Mouse (Mus musculus) limb, embryonic 11.5 days (tissue): Measurements from ENCODE around the gene Mcmbp. TPM values are rescaled to one million over a fixed set of nuclear protein-coding genes. Genes with fewer than 3 reads are reported as not detected.

Experiments
- ATAC-seq: fragments of 200-750 bp; cut with Nextera tagmentation; 2 replicates; pipeline ENCODE4 v1.8.0; 2017; ENCODE audit warnings: low read depth; ENCODE audit not compliant: insufficient number of reproducible peaks, low FRiP score, low TSS enrichment
- DNase-seq: peaks from one replicate; pipeline ENCODE4 v3.0.0-alpha.2; 2015; ENCODE audit warnings: low spot score
- H3K27ac ChIP-seq: fragments of 300-500 bp; sonication (generic); replicated peaks from 2 replicates; pipeline ENCODE4 v1.5.1; 2014; ENCODE audit warnings: low read depth, mild to moderate bottlenecking, low read length
- H3K27me3 ChIP-seq: fragments of 300-500 bp; sonication (generic); 2 replicates; pipeline ENCODE4 v1.6.1; 2014; ENCODE audit warnings: mild to moderate bottlenecking, low read length, mixed read lengths; ENCODE audit not compliant: control insufficient read depth, insufficient read depth
- H3K36me3 ChIP-seq: fragments of 300-500 bp; sonication (generic); 2 replicates; pipeline ENCODE4 v1.6.1; 2014; ENCODE audit warnings: mild to moderate bottlenecking, low read length, moderate library complexity, mixed read lengths; ENCODE audit not compliant: control insufficient read depth, insufficient read depth
- H3K4me1 ChIP-seq: fragments of 300-500 bp; sonication (generic); 2 replicates; pipeline ENCODE4 v1.6.1; 2014; ENCODE audit warnings: low read length, mixed read lengths; ENCODE audit not compliant: control insufficient read depth, insufficient read depth
- H3K4me2 ChIP-seq: fragments of 300-500 bp; sonication (generic); 2 replicates; pipeline ENCODE4 v1.6.1; 2014; ENCODE audit warnings: low read depth, mild to moderate bottlenecking, moderate library complexity; ENCODE audit not compliant: severe bottlenecking
- H3K4me3 ChIP-seq: fragments of 300-500 bp; sonication (generic); 2 replicates; pipeline ENCODE4 v1.5.1; 2014; ENCODE audit warnings: low read depth, low read length
- H3K9ac ChIP-seq: fragments of 300-500 bp; sonication (generic); 2 replicates; pipeline ENCODE4 v1.6.1; 2014; ENCODE audit warnings: mild to moderate bottlenecking, low read length
- H3K9me3 ChIP-seq: fragments of 300-500 bp; sonication (generic); 2 replicates; pipeline ENCODE4 v1.6.1; 2016; ENCODE audit warnings: low read length; ENCODE audit not compliant: control insufficient read depth
- whole genome bisulfite sequencing: fragments of 180-500 bp; shearing (Covaris S2); extraction: QIAGEN DNeasy Blood & Tissue Kit; methylation state at CpG from one replicate; pipeline ENCODE4 v1.1.7; 2014; 5-methylcytosine and 5-hydroxymethylcytosine counted together
- polyA plus RNA-seq: library from polyadenylated mRNA; unstranded; fragments of >200 nt; fragmentation: Nextera tagmentation; extraction: Ambion mirVana; gene quantifications from 2 replicates; pipeline ENCODE4 v1.2.1, GENCODE M21; 2014

Gene Mcmbp
- polyA plus RNA-seq, 1 experiment from 2014 or later: 82.6 TPM

- 89% methylated on average over 9 of the region's 9 CpGs for WGBS
- DNase-seq (no peak), ATAC-seq (no peak)
- Histone ChIP-seq H3K9ac (no peak overlapping the region), H3K36me3 (peaks cover 18% of the 10 kb centered on the region), H3K4me3 (no peak overlapping the region), H3K9me3 (no peaks in the 10 kb centered on the region), H3K27ac (no peak overlapping the region), H3K4me1 (peaks cover 10% of the 10 kb centered on the region), H3K4me2 (no peak overlapping the region), H3K27me3 (no peaks in the 10 kb centered on the region)
These were observed 10.0 kb upstream of the Mcmbp start for GRCm38 (mm10) chr7:128750296-128750695.

GRCm38 (mm10) chr7:128748758-128749157, 8.5 kb upstream of the Mcmbp start:
- Histone ChIP-seq H3K4me2 (no peak overlapping the region), H3K27ac (no peak overlapping the region), H3K4me1 (peaks cover 10% of the 10 kb centered on the region), H3K9me3 (no peaks in the 10 kb centered on the region), H3K9ac (no peak overlapping the region), H3K36me3 (peaks cover 16% of the 10 kb centered on the region), H3K4me3 (no peak overlapping the region), H3K27me3 (no peaks in the 10 kb centered on the region)
- WGBS: 84% methylated on average over 3 of the region's 3 CpGs
- DNase-seq: no peak
- no peak for ATAC-seq

- Histone ChIP-seq H3K9ac (no peak overlapping the region), H3K9me3 (no peaks in the 10 kb centered on the region), H3K36me3 (peaks cover 10% of the 10 kb centered on the region), H3K27ac (no peak overlapping the region), H3K27me3 (no peaks in the 10 kb centered on the region), H3K4me3 (peak overlapping the region; percentile 91; the same call in 1 of the 2 replicates), H3K4me1 (peaks cover 10% of the 10 kb centered on the region), H3K4me2 (peak overlapping the region; percentile 57)
- DNase-seq (no peak), ATAC-seq (no peak)
- WGBS: 91% methylated on average over 10 of the region's 10 CpGs
These were observed 5.9 kb upstream of the Mcmbp start for GRCm38 (mm10) chr7:128746151-128746550.

GRCm38 (mm10) chr7:128744684-128745485, 4.6 kb upstream of the Mcmbp start, which contains the start of gene Sec23ip:
TSS of gene Sec23ip (plus strand) at chr7:128744943.
- H3K9ac ChIP-seq: peak within 1 kb of the TSS; percentile 77
- DNase-seq (peak; percentile 98), ATAC-seq (peak; percentile 87)
- 0% methylated on average over 55 of the region's 55 CpGs for WGBS
- peak within 1 kb of the TSS; percentile 57 for H3K4me2 ChIP-seq
- no peaks in the 10 kb centered on the region for H3K27me3 ChIP-seq
- H3K9me3 ChIP-seq: no peaks in the 10 kb centered on the region
- H3K27ac ChIP-seq: no peak within 1 kb of the TSS
- peaks cover 2% of the 10 kb centered on the region; the same call in 1 of the 2 replicates for H3K36me3 ChIP-seq
- peak within 1 kb of the TSS; percentile 91 for H3K4me3 ChIP-seq
- peaks cover 10% of the 10 kb centered on the region for H3K4me1 ChIP-seq

GRCm38 (mm10) chr7:128743898-128744297, 3.6 kb upstream of the Mcmbp start:
- no peaks in the 10 kb centered on the region for H3K9me3 ChIP-seq
- H3K4me2 ChIP-seq: 0 out of 2 replicates have a peak overlapping the region, but pooled peaks have one; percentile 51
- 67% methylated on average over 2 of the region's 2 CpGs for WGBS
- DNase-seq: no peak
- no peak overlapping the region for H3K4me3 ChIP-seq
- no peak overlapping the region for H3K27ac ChIP-seq
- no peak overlapping the region for H3K9ac ChIP-seq
- H3K27me3 ChIP-seq: no peaks in the 10 kb centered on the region
- peaks cover 2% of the 10 kb centered on the region; the same call in 1 of the 2 replicates for H3K36me3 ChIP-seq
- no peak for ATAC-seq
- peaks cover 12% of the 10 kb centered on the region for H3K4me1 ChIP-seq

- no peaks in the 10 kb centered on the region for H3K9me3 ChIP-seq
- no peaks in the 10 kb centered on the region for H3K27me3 ChIP-seq
- DNase-seq (peak; percentile 63), ATAC-seq (peak; percentile 14; the same call in 1 of the 2 replicates)
- peaks cover 7% of the 10 kb centered on the region; the same call in 1 of the 2 replicates for H3K4me1 ChIP-seq
- under 1% methylated on average over 64 of the region's 80 CpGs for WGBS
- no peaks in the 10 kb centered on the region for H3K36me3 ChIP-seq
- H3K27ac ChIP-seq: peak overlapping the region; percentile 72
- peak overlapping the region; percentile 76 for H3K4me3 ChIP-seq
- H3K4me2 ChIP-seq: peak overlapping the region; percentile 74
- peak overlapping the region; percentile 97 for H3K9ac ChIP-seq
These were observed 625 bp downstream of the Mcmbp start for GRCm38 (mm10) chr7:128739462-128740277.

- no peak overlapping the region for H3K27ac ChIP-seq
- H3K4me1 ChIP-seq: peaks cover 7% of the 10 kb centered on the region; the same call in 1 of the 2 replicates
- H3K9me3 ChIP-seq: no peaks in the 10 kb centered on the region
- peak overlapping the region; percentile 97 for H3K9ac ChIP-seq
- no peak for DNase-seq
- ATAC-seq: no peak
- peak overlapping the region; percentile 74 for H3K4me2 ChIP-seq
- H3K4me3 ChIP-seq: peak overlapping the region; percentile 76
- no peaks in the 10 kb centered on the region for H3K36me3 ChIP-seq
- no peaks in the 10 kb centered on the region for H3K27me3 ChIP-seq
- WGBS: 3% methylated on average over 15 of the region's 15 CpGs
These were observed 1.2 kb downstream of the Mcmbp start for GRCm38 (mm10) chr7:128739116-128739461.

GRCm38 (mm10) chr7:128738041-128738440, 2.3 kb downstream of the Mcmbp start:
- Histone ChIP-seq H3K4me2 (peak overlapping the region; percentile 74; the same call in 1 of the 2 replicates), H3K27ac (no peak overlapping the region)

More at GRCm38 (mm10) chr7:128738041-128738440, 2.3 kb downstream of the Mcmbp start:
- no peak for ATAC-seq
- no peak for DNase-seq
- H3K9me3 ChIP-seq: no peaks in the 10 kb centered on the region
- H3K36me3 ChIP-seq: no peaks in the 10 kb centered on the region
- no peaks in the 10 kb centered on the region for H3K27me3 ChIP-seq
- peaks cover 7% of the 10 kb centered on the region; the same call in 1 of the 2 replicates for H3K4me1 ChIP-seq
- WGBS: 80% methylated on average over 5 of the region's 5 CpGs
- no peak overlapping the region; the same call in 1 of the 2 replicates for H3K4me3 ChIP-seq
- no peak overlapping the region for H3K9ac ChIP-seq
